Mouse (Mus musculus) heart, adult 2 months (tissue): Measurements from ENCODE around the gene Mrps24. TPM values are rescaled to one million over a fixed set of nuclear protein-coding genes. Genes with fewer than 3 reads are reported as not detected.

Experiments used
- DNase-seq, 2 experiments: peaks; one replicate each; pipeline ENCODE4 v3.0.0; 2021
- H3K27ac ChIP-seq: fragments of 200-600 bp; 2 replicates; pipeline ENCODE4 v1.8.1; 2022
- H3K27me3 ChIP-seq: fragments of 200-500 bp; 2 replicates; pipeline ENCODE4 v1.6.1; 2012; ENCODE audit warnings: mild to moderate bottlenecking, low read length, inconsistent platforms, mixed read lengths; ENCODE audit not compliant: control insufficient read depth, insufficient read depth
- H3K36me3 ChIP-seq: fragments of 200-500 bp; 2 replicates; pipeline ENCODE4 v1.6.1; 2012; ENCODE audit warnings: low read length, inconsistent platforms; ENCODE audit not compliant: control insufficient read depth, insufficient read depth
- H3K4me1 ChIP-seq: fragments of 200-500 bp; 2 replicates; pipeline ENCODE4 v1.6.1; 2011; ENCODE audit warnings: low read length; ENCODE audit not compliant: control insufficient read depth, insufficient read depth
- H3K4me3 ChIP-seq: fragments of 200-600 bp; 2 replicates; pipeline ENCODE4 v1.8.1; 2022
- H3K79me2 ChIP-seq: fragments of 200-500 bp; replicated peaks from 2 replicates; pipeline ENCODE4 v1.6.1; 2012; ENCODE audit warnings: mild to moderate bottlenecking, inconsistent platforms, low read length, moderate library complexity, mixed read lengths; ENCODE audit not compliant: control insufficient read depth, insufficient read depth
- H3K9ac ChIP-seq: fragments of 200-500 bp; 2 replicates; pipeline ENCODE4 v1.6.1; 2012; ENCODE audit warnings: low read depth, mild to moderate bottlenecking, control low read depth, inconsistent platforms, low read length, mixed read lengths
- CTCF ChIP-seq: fragments of 200-600 bp; IDR thresholded peaks from 2 replicates; pipeline ENCODE4 v1.8.1; 2022; ENCODE audit warnings: antibody characterized with exemption, mild to moderate bottlenecking, moderate library complexity
- EP300 ChIP-seq: fragments of 200-500 bp; IDR thresholded peaks from 2 replicates; pipeline ENCODE4 v1.6.1; 2011; ENCODE audit warnings: low read depth, low read length, control low read depth; ENCODE audit not compliant: insufficient read depth
- POLR2A ChIP-seq: fragments of 200-500 bp; IDR thresholded peaks from 2 replicates; pipeline ENCODE4 v1.6.1; 2011; ENCODE audit warnings: mild to moderate bottlenecking, low read depth, low read length, control low read depth; ENCODE audit not compliant: insufficient read depth
- WGBS: fragments of 180-500 bp; shearing (Covaris S2); methylation state at CpG from one replicate; pipeline ENCODE4 v1.1.7; 2018; 5-methylcytosine and 5-hydroxymethylcytosine counted together
- intact Hi-C: fragments of 180-260 bp; cut with DNase I; formaldehyde crosslinking; loops from one replicate; pipeline ENCODE4 v1.15.1; 2025
- polyA plus RNA-seq: library from polyadenylated mRNA; depleted of rRNA; stranded (reverse); fragments of >200 nt; gene quantifications from 2 replicates; pipeline ENCODE4 v1.2.3, GENCODE M21; 2012
- total RNA-seq, 2 experiments: library from RNA; stranded (reverse); gene quantifications; 2 replicates each; pipeline ENCODE4 v1.2.3; 2021

Mrps24 gene
- total and polyA plus RNA-seq, 3 experiments, result 151 to 178 (median 166) TPM

DNA sequence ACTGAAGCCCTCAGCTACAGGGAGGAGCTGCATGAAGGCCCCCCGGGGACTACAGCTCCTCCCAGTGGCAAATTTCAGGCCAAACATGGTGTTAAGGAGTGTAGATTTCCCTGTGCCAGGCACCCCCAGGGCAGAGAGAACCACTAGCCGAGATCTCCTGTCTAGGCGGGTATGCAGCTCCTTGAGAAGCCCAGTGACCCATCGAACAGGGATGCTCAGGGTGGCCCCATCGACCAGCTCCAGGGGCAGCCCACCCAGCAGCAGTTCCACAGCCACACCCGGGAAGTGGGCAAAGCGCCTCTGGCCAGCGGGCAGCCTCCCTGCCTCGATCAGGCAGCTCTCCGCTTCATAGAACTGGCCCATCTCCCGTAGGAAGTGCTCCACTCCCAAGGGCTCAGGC, 766 bp upstream of the Mrps24 start:
- intact Hi-C loops, result no loop called here
- no peak overlapping the region for H3K9ac ChIP-seq
- 78% methylated on average over 11 of the region's 11 CpGs for WGBS
- no peaks in the 10 kb centered on the region for H3K79me2 ChIP-seq
- no peak for TF ChIP-seq POLR2A
- TF ChIP-seq CTCF, result no peak
- TF ChIP-seq EP300, result no peak
- 0 out of 2 replicates have a peak, but pooled peaks cover 3% of the 10 kb centered on the region for H3K4me1 ChIP-seq
- H3K4me3 ChIP-seq, result no peak overlapping the region
- H3K36me3 ChIP-seq, result no peaks in the 10 kb centered on the region
- H3K27ac ChIP-seq, result peak overlapping the region; percentile 37; the same call in 1 of the 2 replicates
- no peak for DNase-seq
- no peaks in the 10 kb centered on the region for H3K27me3 ChIP-seq

DNA sequence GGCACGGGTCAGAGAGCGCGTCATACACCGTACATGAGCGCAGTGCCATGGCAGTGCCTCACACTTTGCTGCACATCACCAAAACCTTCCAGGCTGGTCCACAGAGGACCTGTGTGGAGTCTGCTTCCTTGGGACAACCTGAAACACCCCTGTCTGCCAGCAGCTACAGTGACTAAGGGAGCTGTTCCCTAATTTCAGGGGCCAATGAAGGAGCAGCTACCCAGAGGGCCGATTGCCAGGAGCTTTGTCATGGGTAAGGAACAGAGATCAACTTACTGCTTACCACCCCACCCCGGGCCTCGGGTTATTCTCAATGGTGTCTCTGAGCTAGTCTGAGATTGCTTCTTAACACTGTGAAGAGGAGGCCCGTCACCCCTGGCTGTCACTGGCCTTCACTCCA, 301 bp downstream of the Mrps24 start:
- WGBS, result 90% methylated on average over 9 of the region's 9 CpGs
- Histone ChIP-seq H3K9ac (no peak overlapping the region), H3K27ac (no peak overlapping the region), H3K27me3 (no peaks in the 10 kb centered on the region), H3K4me3 (no peak overlapping the region), H3K4me1 (0 out of 2 replicates have a peak, but pooled peaks cover 3% of the 10 kb centered on the region), H3K79me2 (no peaks in the 10 kb centered on the region), H3K36me3 (no peaks in the 10 kb centered on the region)
- TF ChIP-seq POLR2A (no peak), EP300 (no peak), CTCF (no peak)
- DNase-seq, result no peak
- intact Hi-C loops, result no loop called here

DNA sequence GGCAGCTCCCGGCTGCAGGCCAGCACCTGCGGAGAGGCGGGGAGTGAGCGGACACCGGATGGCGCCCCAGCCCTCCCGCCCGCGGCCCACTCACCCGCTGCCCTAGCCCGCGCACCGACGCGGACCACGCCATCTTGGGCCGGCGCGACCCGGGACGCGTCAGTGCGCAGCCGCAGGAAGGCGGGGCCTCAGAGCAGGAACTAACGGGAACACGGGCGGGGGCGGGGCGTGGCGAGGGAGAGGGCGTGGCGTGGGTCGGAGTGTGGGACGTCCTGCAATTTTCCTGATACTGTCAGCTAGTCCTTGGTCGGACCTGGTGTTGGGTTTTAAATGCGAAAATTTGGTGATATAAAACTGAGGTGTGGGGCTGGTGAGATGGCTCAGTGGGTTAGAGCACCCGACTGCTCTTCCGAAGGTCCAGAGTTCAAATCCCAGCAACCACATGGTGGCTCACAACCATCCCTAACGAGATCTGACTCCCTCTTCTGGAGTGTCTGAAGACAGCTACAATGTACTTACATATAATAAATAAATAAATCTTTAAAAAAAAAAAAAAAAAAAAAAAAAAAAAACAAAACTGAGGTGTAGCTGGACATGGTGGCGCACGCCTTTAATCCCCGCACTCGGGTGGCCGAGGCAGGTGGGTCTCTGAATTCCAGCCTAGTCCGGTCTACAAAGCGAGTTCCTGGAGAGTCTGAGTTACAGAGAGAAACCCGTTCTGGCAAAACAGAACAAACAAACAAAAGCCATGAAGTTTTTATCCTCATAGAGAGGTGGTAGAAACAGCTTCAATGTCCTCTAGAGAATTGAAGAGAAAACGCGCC, 7.7 kb downstream of the Mrps24 start:
- Histone ChIP-seq H3K79me2 (0 out of 2 replicates have a peak, but pooled peaks cover 2% of the 10 kb centered on the region), H3K27ac (peak overlapping the region; percentile 88), H3K9ac (peak overlapping the region; percentile 86), H3K4me1 (peaks cover 5% of the 10 kb centered on the region), H3K4me3 (peak overlapping the region; percentile 100), H3K36me3 (no peaks in the 10 kb centered on the region), H3K27me3 (no peaks in the 10 kb centered on the region)
- WGBS, result 17% methylated on average over 49 of the region's 50 CpGs
- intact Hi-C loops, result loop anchor here (2.0 to 10.0 kb wide), 6 partner anchors 33 to 557 kb away; partner anchors contain the start of genes Dbnl, Ddx56, Pold2 and Urgcp
- TF ChIP-seq EP300, result no peak
- TF ChIP-seq POLR2A, result peak; percentile 79
- peak; percentile 93 to 94 for DNase-seq

DNA sequence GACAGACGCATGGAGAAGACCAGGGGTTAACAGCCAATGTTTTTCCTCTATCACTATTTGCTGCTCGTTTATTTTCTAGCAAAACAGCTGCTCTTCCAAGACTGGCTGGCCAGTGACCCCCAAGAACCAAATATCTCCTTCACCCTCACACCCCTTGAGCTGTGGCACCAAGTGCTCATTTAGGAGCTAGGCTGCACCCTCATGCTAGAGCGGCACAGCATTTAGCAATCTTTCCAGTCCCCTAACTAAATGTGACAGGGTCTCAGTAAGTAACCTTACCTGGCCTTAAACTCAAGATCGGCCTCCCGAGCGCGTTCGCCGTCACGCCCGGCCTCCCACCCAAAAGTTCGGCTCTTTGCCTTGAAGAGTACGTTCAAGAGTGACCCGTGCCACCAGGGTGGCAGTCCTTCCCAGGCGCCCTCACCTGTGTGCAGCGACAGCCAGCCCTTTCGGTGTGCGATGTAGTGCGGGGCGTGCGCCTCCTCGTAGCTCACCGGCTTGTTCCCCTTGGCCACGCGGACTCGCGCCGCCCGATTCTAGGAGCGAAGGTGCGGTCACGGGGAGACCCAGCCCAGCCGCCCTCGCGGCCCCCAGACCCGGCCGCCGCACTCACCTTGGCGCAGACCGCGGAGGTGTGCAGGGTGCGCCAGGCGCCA, 8.5 kb downstream of the Mrps24 start:
- under 1% methylated on average over 43 of the region's 43 CpGs for WGBS
- TF ChIP-seq CTCF (no peak), POLR2A (no peak), EP300 (no peak)
- intact Hi-C loops, result loop anchor here (2.0 to 10.0 kb wide), 6 partner anchors 34 to 558 kb away; partner anchors contain the start of genes Dbnl, Ddx56, Pold2 and Urgcp
- H3K79me2 ChIP-seq, result 0 out of 2 replicates have a peak, but pooled peaks cover 2% of the 10 kb centered on the region
- H3K4me3 ChIP-seq, result peak overlapping the region; percentile 100
- peak overlapping the region; percentile 88 for H3K27ac ChIP-seq
- peaks cover 5% of the 10 kb centered on the region for H3K4me1 ChIP-seq
- no peaks in the 10 kb centered on the region for H3K27me3 ChIP-seq
- peak overlapping the region; percentile 86 for H3K9ac ChIP-seq
- DNase-seq, result no peak
- H3K36me3 ChIP-seq, result no peaks in the 10 kb centered on the region

DNA sequence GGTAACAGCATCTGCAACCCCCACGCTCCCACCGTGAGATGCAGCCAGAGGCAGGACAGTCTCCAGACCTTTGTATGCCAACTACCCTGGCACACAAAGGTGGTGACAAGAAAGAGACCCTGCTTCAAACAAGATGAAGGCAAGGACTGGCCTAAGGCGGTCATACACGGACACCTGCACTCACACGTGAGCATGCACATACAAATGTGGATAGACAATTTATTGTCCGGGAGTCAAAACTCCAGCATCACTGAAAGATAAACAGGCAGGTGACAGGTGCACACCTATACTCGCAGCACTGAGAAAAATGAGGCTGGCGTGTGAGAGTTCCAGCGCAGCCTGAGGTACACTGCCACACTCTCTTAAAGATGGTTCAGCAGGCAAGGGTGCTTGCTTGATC, 9.5 kb downstream of the Mrps24 start:
- H3K9ac ChIP-seq, result no peak overlapping the region
- no peaks in the 10 kb centered on the region for H3K27me3 ChIP-seq
- TF ChIP-seq EP300, result no peak
- TF ChIP-seq POLR2A, result no peak
- TF ChIP-seq CTCF, result no peak
- DNase-seq, result no peak
- H3K4me1 ChIP-seq, result peaks cover 5% of the 10 kb centered on the region
- 92% methylated on average over 9 of the region's 9 CpGs for WGBS
- no peak overlapping the region for H3K27ac ChIP-seq
- intact Hi-C loops, result loop anchor here (2.0 to 10.0 kb wide), 6 partner anchors 35 to 559 kb away; partner anchors contain the start of genes Dbnl, Ddx56, Pold2 and Urgcp
- H3K4me3 ChIP-seq, result no peak overlapping the region
- 0 out of 2 replicates have a peak, but pooled peaks cover 2% of the 10 kb centered on the region for H3K79me2 ChIP-seq
- no peaks in the 10 kb centered on the region for H3K36me3 ChIP-seq
